Mouse (Mus musculus) testis, adult 2 months (tissue): ENCODE measurements around the gene Qtrt2.

ENCODE experiments used
- CTCF ChIP-seq: fragments of 200-500 bp; IDR thresholded peaks from 2 replicates; pipeline ENCODE4 v1.5.1; 2012; ENCODE audit warnings: low read depth, mild to moderate bottlenecking, inconsistent platforms, low read length, moderate library complexity; ENCODE audit not compliant: control insufficient read depth, insufficient read depth, insufficient replicate concordance
- POLR2A ChIP-seq: fragments of 200-500 bp; IDR thresholded peaks from 2 replicates; pipeline ENCODE4 v1.6.1; 2012; ENCODE audit warnings: low read depth, mild to moderate bottlenecking, inconsistent platforms, low read length, moderate library complexity; ENCODE audit not compliant: control insufficient read depth

DNA sequence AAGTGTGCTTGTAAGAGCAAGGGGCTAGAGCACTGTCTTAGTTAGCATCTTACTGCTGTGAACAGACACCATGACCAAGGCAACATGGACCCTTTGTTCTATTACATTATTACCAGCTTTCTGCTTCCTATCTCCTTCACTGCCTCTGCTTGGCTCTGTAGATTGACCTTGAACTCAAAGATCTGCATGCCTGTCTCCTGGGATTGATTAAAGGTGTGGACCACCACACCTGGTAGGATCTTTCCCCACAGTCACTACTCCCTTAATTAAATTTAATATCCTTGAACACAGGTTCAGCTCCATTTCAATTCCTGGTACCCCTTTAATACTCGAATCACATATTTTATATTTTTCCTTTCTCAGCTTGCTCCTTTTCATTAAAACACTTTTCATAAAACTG lies 763 bp downstream of the Qtrt2 start:
- TF ChIP-seq CTCF (no peak), POLR2A (no peak)
